Mouse (Mus musculus) ES-E14 (cell line): ENCODE measurements around the gene 0610010F05Rik. TPM values are rescaled to one million over a fixed set of nuclear protein-coding genes. Genes with fewer than 3 reads are reported as not detected.
"Not testable (repeated sequence)": the region's sequence is repeated elsewhere in the genome, so short reads cannot be mapped to it uniquely, and the experiment has no call there.

Experiments used
- DNase-seq: peaks from one replicate; pipeline ENCODE4 v3.0.0-alpha.2; 2013; ENCODE audit warnings: low read depth, low spot score
- H3K27ac ChIP-seq: 2 replicates; pipeline ENCODE4 v1.5.1; 2012; ENCODE audit warnings: low read depth, mild to moderate bottlenecking, low read length, moderate library complexity, mixed read lengths; ENCODE audit not compliant: poor library complexity, insufficient read depth, severe bottlenecking
- H3K36me3 ChIP-seq: 2 replicates; pipeline ENCODE4 v1.6.1; 2012; ENCODE audit warnings: mild to moderate bottlenecking, low read length, moderate library complexity, mixed read lengths; ENCODE audit not compliant: control insufficient read depth, poor library complexity, insufficient read depth, severe bottlenecking
- H3K4me1 ChIP-seq, 2 experiments: fragments of 150-350 bp in 1 of 2; sonication (generic) in 1 of 2; 2 replicates each; pipeline ENCODE4 v1.6.1; 2012; ENCODE audit warnings: low read length in 2 of 2, mild to moderate bottlenecking in 1 of 2, mixed read lengths in 1 of 2; ENCODE audit not compliant: control insufficient read depth in 2 of 2, insufficient read depth in 2 of 2, poor library complexity in 1 of 2
- H3K4me3 ChIP-seq, 2 experiments: fragments of 150-350 bp in 1 of 2; sonication (generic) in 1 of 2; 2 replicates each; pipeline ENCODE4 v1.5.1; 2012; ENCODE audit warnings: low read length in 2 of 2, low read depth in 1 of 2, mild to moderate bottlenecking in 1 of 2, mixed read lengths in 1 of 2; ENCODE audit not compliant: insufficient read depth in 1 of 2, poor library complexity in 1 of 2, severe bottlenecking in 1 of 2
- H3K9ac ChIP-seq: 2 replicates; pipeline ENCODE4 v1.6.1; 2012; ENCODE audit warnings: low read depth, mild to moderate bottlenecking, low read length, mixed read lengths; ENCODE audit not compliant: poor library complexity, insufficient read depth, severe bottlenecking
- H3K9me3 ChIP-seq: fragments of 150-350 bp; sonication (generic); 2 replicates; pipeline ENCODE4 v1.6.1; 2012; ENCODE audit warnings: low read depth, mild to moderate bottlenecking, low read length; ENCODE audit not compliant: control insufficient read depth, insufficient read depth
- CHD2 ChIP-seq: IDR thresholded peaks from 2 replicates; pipeline ENCODE4 v1.6.1; 2014; ENCODE audit warnings: mild to moderate bottlenecking, low read depth, low read length, inconsistent platforms
- HCFC1 ChIP-seq: IDR thresholded peaks from 2 replicates; pipeline ENCODE4 v1.6.1; 2012; ENCODE audit warnings: low read length, inconsistent platforms, borderline replicate concordance; ENCODE audit not compliant: insufficient read depth
- MAFK ChIP-seq: IDR thresholded peaks from 2 replicates; pipeline ENCODE4 v1.6.1; 2014; ENCODE audit warnings: mild to moderate bottlenecking, low read depth, low read length, inconsistent platforms; ENCODE audit not compliant: insufficient read depth
- ZC3H11A ChIP-seq: IDR thresholded peaks from 2 replicates; pipeline ENCODE4 v1.6.1; 2012; ENCODE audit warnings: low read depth, mild to moderate bottlenecking, inconsistent platforms, low read length, borderline replicate concordance
- ZNF384 ChIP-seq: IDR thresholded peaks from 2 replicates; pipeline ENCODE4 v1.6.1; 2012; ENCODE audit warnings: low read depth, low read length, inconsistent platforms
- in situ Hi-C, 2 experiments: fragments of 600-800 bp; cut with MboI; formaldehyde crosslinking; loops; one replicate each; pipeline ENCODE4 v1.15.1; 2025; ENCODE audit warnings: low sequenced_read_pairs in 2 of 2, inconsistent platforms in 1 of 2; ENCODE audit not compliant: unreplicated experiment in 2 of 2
- total RNA-seq: library from RNA; depleted of rRNA; stranded (reverse); fragments of 300-350 nt; gene quantifications from 2 replicates; pipeline ENCODE4 v1.2.3, GENCODE M21; 2012

The 0610010F05Rik gene
- total RNA-seq, 1 experiment: 8.5 TPM

DNA sequence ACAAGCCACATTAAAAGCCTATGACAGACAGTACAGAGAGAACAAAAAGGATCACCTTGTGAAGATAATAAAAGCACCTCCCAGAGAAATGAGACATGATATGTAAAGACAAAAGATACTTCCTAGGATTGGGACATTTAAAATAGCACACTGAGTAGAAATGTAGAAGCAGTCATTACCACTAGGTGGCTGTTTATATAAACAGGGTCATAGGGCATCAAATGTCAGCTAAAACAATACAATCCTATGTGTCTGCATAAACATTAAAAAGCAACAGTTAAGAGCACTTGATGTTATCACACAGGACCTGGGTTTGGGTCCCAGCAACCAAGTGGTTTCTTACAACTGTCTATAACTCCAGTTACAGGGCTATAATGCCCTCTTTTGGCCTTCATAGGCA lies 2.8 kb downstream of the 0610010F05Rik start:
- H3K27ac ChIP-seq: no peak overlapping the region
- TF ChIP-seq ZC3H11A: no peak
- TF ChIP-seq MAFK: no peak
- TF ChIP-seq ZNF384: no peak
- H3K9ac ChIP-seq: no peak overlapping the region
- no peak overlapping the region for H3K4me3 ChIP-seq
- in situ Hi-C loops: no loop called here
- H3K36me3 ChIP-seq: no peaks in the 10 kb centered on the region
- DNase-seq: no peak
- H3K9me3 ChIP-seq: no peaks in the 10 kb centered on the region
- H3K4me1 ChIP-seq: no peaks in the 10 kb centered on the region

DNA sequence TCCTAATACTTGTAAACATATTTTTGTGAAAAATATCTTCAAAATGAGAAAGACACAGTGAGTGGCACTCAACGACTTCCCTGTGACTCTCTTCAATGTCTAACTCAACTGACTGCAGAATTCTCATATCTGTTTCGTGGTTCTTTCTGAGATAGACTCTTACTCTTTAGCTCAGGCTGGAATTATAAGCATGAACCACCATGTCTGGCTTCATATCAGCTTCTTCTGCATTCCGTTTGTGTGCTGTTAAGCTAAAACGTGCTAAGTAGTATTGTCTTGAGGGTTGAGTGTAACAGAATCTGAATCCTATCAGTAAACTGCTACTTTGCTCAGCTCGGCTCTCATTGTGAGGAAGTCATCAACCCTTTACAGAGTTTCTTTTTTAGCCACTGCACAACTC lies 14.4 kb downstream of the 0610010F05Rik start:
- no peak overlapping the region for H3K9ac ChIP-seq
- in situ Hi-C loops: no loop called here
- no peak overlapping the region for H3K4me3 ChIP-seq
- no peaks in the 10 kb centered on the region for H3K9me3 ChIP-seq
- TF ChIP-seq MAFK (no peak), CHD2 (no peak), ZC3H11A (no peak), ZNF384 (no peak), HCFC1 (no peak)
- no peak for DNase-seq
- no peaks in the 10 kb centered on the region for H3K4me1 ChIP-seq
- no peaks in the 10 kb centered on the region for H3K36me3 ChIP-seq
- H3K27ac ChIP-seq: no peak overlapping the region

DNA sequence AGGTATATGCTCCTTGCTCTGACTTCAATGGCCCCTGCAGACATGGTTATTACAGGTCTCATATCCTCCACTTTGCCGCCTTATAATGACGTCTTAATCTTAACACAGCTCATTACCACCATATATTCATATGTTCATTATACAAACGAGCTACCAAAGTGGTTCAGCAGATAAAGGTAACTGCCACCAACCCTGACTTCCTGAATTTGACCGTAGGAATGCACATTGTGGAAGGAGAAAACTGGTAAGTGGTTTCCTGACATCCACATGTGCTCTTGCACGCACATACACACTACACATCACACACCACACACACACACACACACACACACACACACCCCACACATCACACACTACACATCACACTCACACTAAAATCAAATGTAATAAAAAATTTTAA lies 18.9 kb downstream of the 0610010F05Rik start:
- Histone ChIP-seq H3K9ac (no peak overlapping the region), H3K4me1 (no peaks in the 10 kb centered on the region), H3K9me3 (no peaks in the 10 kb centered on the region), H3K36me3 (no peaks in the 10 kb centered on the region), H3K4me3 (no peak overlapping the region), H3K27ac (no peak overlapping the region)
- in situ Hi-C loops: no loop called here
- no peak for DNase-seq
- TF ChIP-seq MAFK (no peak), ZC3H11A (no peak)

DNA sequence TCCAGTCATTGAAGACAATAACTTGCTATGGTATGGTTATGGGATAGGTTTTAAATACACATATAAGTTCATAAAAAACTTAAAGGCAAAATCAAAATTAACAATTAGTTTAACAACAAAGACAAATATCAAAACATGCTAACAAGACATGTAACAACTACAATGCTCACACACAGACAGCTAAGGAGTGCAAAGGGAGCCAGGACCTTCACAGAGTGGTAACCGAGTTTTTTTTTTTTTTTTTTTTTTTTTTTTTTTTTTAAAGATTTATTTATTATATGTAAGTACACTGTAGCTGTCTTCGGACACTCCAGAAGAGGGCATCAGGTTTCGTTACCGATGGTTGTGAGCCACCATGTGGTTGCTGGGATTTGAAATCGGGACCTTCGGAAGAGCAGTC lies 26.1 kb downstream of the 0610010F05Rik start:
- H3K4me1 ChIP-seq, DNase-seq, H3K27ac ChIP-seq, H3K4me3 ChIP-seq, H3K36me3 ChIP-seq, H3K9me3 ChIP-seq, H3K9ac ChIP-seq, in situ Hi-C loops: not testable (repeated sequence)
- TF ChIP-seq ZNF384: peak; percentile 53; the same call in 1 of the 2 replicates

DNA sequence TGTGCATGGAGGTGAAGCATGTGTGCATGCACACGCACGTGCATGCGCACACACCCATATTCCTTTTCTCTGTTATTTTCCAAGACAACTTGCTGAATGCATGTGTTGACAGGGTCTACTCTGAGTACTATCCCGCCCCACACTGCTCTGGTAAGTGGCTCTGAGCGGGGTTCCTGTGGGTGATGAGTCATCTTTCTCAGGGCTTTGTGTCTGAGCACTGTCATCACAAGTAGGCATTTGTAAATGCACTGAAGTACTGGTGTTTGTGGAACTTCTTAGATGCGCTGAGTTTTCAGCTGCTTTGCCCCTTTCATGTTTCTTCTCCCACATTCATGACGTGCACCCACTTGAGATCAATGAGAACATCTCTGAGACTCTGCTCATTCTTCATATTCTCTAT lies 63.3 kb downstream of the 0610010F05Rik start:
- H3K27ac ChIP-seq: no peak overlapping the region
- in situ Hi-C loops: no loop called here

More for the DNA sequence above, 63.3 kb downstream of the 0610010F05Rik start:
- Histone ChIP-seq H3K36me3 (peaks cover 6% of the 10 kb centered on the region; the same call in 1 of the 2 replicates), H3K9me3 (no peaks in the 10 kb centered on the region), H3K4me3 (no peak overlapping the region), H3K4me1 (no peaks in the 10 kb centered on the region), H3K9ac (no peak overlapping the region)
- no peak for DNase-seq
- TF ChIP-seq HCFC1: no peak
- no peak for TF ChIP-seq ZNF384
- no peak for TF ChIP-seq ZC3H11A
- no peak for TF ChIP-seq MAFK
- TF ChIP-seq CHD2: no peak
